Mouse (Mus musculus) skeletal muscle tissue, adult 2 months (tissue): ENCODE results near the gene St3gal3.

Experiments used
- DNase-seq: peaks from one replicate; pipeline ENCODE4 v3.0.0-alpha.2; 2012; ENCODE audit warnings: low read depth, low spot score

The St3gal3 gene

GRCm38 (mm10) chr4:118134485-118135365 lies at the start of gene St3gal3:
St3gal3 (minus strand) TSS chr4:118134914.
- peak; percentile 92 for DNase-seq

GRCm38 (mm10) chr4:118180301-118181080 lies 45.8 kb upstream of the St3gal3 start:
- DNase-seq, result no peak

- peak; percentile 98 for DNase-seq
Measured at GRCm38 (mm10) chr4:118179467-118180300, 45.0 kb upstream of the St3gal3 start, which contains the start of gene Kdm4a. Kdm4a (minus strand) TSS chr4:118180043.

GRCm38 (mm10) chr4:118178952-118179466 lies 44.3 kb upstream of the St3gal3 start:
- no peak for DNase-seq

- DNase-seq, result no peak
Measured at GRCm38 (mm10) chr4:118172461-118172860, 37.7 kb upstream of the St3gal3 start.

GRCm38 (mm10) chr4:118171006-118171405 lies 36.3 kb upstream of the St3gal3 start:
- no peak for DNase-seq

GRCm38 (mm10) chr4:118162123-118162522 lies 27.4 kb upstream of the St3gal3 start:
- DNase-seq, result no peak

GRCm38 (mm10) chr4:118157666-118158065 lies 23.0 kb upstream of the St3gal3 start:
- DNase-seq, result no peak

- DNase-seq, result no peak
Measured at GRCm38 (mm10) chr4:118156559-118156958, 21.8 kb upstream of the St3gal3 start.

- DNase-seq, result no peak
Measured at GRCm38 (mm10) chr4:118154889-118155288, 20.2 kb upstream of the St3gal3 start.

GRCm38 (mm10) chr4:118152020-118152785 lies 17.5 kb upstream of the St3gal3 start:
- DNase-seq, result peak; percentile 80

GRCm38 (mm10) chr4:118150804-118151203 lies 16.1 kb upstream of the St3gal3 start:
- no peak for DNase-seq

- peak; percentile 79 for DNase-seq
Measured at GRCm38 (mm10) chr4:118149956-118150680, 15.4 kb upstream of the St3gal3 start.

GRCm38 (mm10) chr4:118149055-118149576 lies 14.4 kb upstream of the St3gal3 start:
- DNase-seq, result no peak

- DNase-seq, result no peak
Measured at GRCm38 (mm10) chr4:118148317-118148687, 13.6 kb upstream of the St3gal3 start.

- peak; percentile 90 for DNase-seq
Measured at GRCm38 (mm10) chr4:118147547-118148316, 13.0 kb upstream of the St3gal3 start.

GRCm38 (mm10) chr4:118147090-118147489 lies 12.4 kb upstream of the St3gal3 start:
- DNase-seq, result no peak

- DNase-seq, result peak; percentile 40
Measured at GRCm38 (mm10) chr4:118144324-118144723, 9.6 kb upstream of the St3gal3 start.

GRCm38 (mm10) chr4:118143679-118144078 lies 9.0 kb upstream of the St3gal3 start:
- no peak for DNase-seq
